Mouse (Mus musculus) megakaryocyte, embryonic 14.5 days (primary cell): ENCODE measurements around the gene 1700016C15Rik.

Source experiments
- FLI1 ChIP-seq: IDR thresholded peaks from 2 replicates; pipeline ENCODE4 v1.6.1; 2012; ENCODE audit warnings: low read length, inconsistent platforms, mixed read lengths
- GATA1 ChIP-seq: IDR thresholded peaks from 3 replicates; pipeline ENCODE4 v1.6.1; 2012; ENCODE audit warnings: mixed read lengths, low read length, inconsistent platforms, borderline replicate concordance

DNA sequence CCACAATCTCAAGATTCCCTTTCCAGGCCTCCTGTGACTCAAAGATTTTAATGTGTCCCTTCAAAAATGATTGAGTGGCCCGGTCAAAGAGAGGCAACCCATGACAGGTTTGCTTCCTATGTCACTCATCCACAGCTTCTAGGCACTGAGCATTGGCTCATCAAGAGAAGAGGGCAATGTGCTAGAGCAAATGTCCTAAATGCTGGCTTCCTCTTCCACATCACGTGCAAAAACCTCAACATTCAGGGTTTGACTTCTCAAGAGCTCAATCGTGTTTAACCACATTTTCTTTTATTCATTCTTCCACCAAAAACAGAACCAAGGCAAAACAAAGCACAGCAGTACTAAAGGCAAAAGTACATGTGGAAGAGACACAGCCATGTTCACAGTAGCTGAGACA, 2.4 kb downstream of the 1700016C15Rik start:
- TF ChIP-seq GATA1, result no peak
- TF ChIP-seq FLI1, result no peak
